Mouse (Mus musculus): Measurements from ENCODE around the gene Armc9. TPM values are rescaled to one million over a fixed set of nuclear protein-coding genes. Genes with fewer than 3 reads are reported as not detected.
A peak's percentile ranks its signal among the peaks of the same experiment; 100 is the strongest.

Gene Armc9
- 18.3 and 20.5 TPM in 2 replicates for polyA plus RNA-seq (2015; fragmentation: Nextera tagmentation; extraction: Ambion mirVana)

- Histone ChIP-seq H3K36me3 (no peaks in the 10 kb centered on the region), H3K4me1 (peaks cover 6% of the 10 kb centered on the region), H3K4me2 (peak within 1 kb of the TSS; percentile 83), H3K9me3 (no peaks in the 10 kb centered on the region), H3K9ac (peak within 1 kb of the TSS; percentile 49), H3K27me3 (replicated peaks) (no peaks in the 10 kb centered on the region), H3K4me3 (replicated peaks) (peak within 1 kb of the TSS; percentile 79), H3K27ac (peak within 1 kb of the TSS; percentile 73)
- peak; percentile 100 for ATAC-seq (ENCODE audit: insufficient read depth, low FRiP score, low read depth)
- 3% methylated on average over 40 of the region's 40 CpGs for WGBS
Observed at GRCm38 (mm10) chr1:86154133-86154823, at the start of gene Armc9. TSS of gene Armc9 (plus strand) at chr1:86154780.

- Histone ChIP-seq H3K36me3 (0 out of 2 replicates have a peak, but pooled peaks cover 3% of the 10 kb centered on the region), H3K27ac (no peak overlapping the region), H3K9ac (no peak overlapping the region), H3K4me1 (no peaks in the 10 kb centered on the region), H3K27me3 (replicated peaks) (no peaks in the 10 kb centered on the region), H3K4me2 (no peak overlapping the region), H3K4me3 (replicated peaks) (no peak overlapping the region), H3K9me3 (no peaks in the 10 kb centered on the region)
- WGBS = 88% methylated on average over 1 of the region's 1 CpGs
- no peak for ATAC-seq (ENCODE audit: insufficient read depth, low FRiP score, low read depth)
Observed at GRCm38 (mm10) chr1:86105054-86105453, 49.5 kb upstream of the Armc9 start.

DNA sequence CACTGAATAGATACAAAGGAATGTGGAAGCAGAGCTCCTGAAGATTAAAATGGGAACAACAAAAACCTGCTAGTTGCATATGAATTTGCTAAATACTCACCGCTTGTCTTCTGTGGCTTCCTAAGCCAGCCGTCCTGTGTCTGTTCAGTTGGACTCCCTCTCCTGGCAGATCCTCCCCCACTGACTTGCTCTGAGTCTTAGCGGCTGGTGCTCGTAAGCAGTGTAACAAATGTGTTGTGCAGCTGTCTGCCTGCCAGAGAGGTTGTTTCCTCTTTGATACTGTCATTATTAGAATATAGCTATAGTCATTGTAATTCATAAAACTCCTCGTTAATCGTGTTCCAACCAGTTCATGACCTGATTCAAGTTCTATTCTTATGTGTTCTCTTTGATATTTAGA is 42.8 kb upstream of the Armc9 start, which contains the start of gene Htr2b:
Htr2b (minus strand) TSS at position 192 of the 400 bp plus-strand sequence.
- 35% methylated on average over 6 of the region's 6 CpGs for WGBS
- Histone ChIP-seq H3K36me3 (0 out of 2 replicates have a peak, but pooled peaks cover 3% of the 10 kb centered on the region), H3K27ac (no peak within 1 kb of the TSS), H3K9me3 (no peaks in the 10 kb centered on the region), H3K4me2 (no peak within 1 kb of the TSS), H3K4me1 (0 out of 2 replicates have a peak, but pooled peaks cover 6% of the 10 kb centered on the region), H3K9ac (no peak within 1 kb of the TSS), H3K4me3 (replicated peaks) (no peak within 1 kb of the TSS), H3K27me3 (replicated peaks) (no peaks in the 10 kb centered on the region)
- peak; percentile 31; the same call in 1 of the 2 replicates for ATAC-seq (ENCODE audit: insufficient read depth, low FRiP score, low read depth)

DNA sequence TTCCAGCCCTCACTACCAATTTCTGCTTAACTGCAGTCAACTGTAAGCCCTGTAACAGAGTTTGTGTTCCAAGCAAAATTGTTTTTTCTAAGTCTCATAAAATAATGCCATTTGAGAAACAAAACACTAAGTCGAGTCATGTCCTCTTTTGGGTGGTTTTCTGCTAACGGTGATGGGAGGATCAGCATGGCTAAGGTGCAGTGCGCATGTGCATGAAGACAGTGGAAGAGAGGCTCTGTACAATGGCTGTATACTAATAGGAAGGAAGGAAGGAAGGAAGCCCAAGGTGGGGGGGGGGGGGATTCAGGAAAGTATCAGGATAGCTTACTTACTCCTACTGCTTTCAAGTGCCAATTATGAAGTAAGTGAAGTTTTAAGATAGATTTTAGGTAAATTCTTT is 40.4 kb upstream of the Armc9 start:
- Histone ChIP-seq H3K9me3 (no peaks in the 10 kb centered on the region), H3K4me2 (no peak overlapping the region), H3K9ac (no peak overlapping the region), H3K36me3 (peaks cover 7% of the 10 kb centered on the region), H3K27me3 (replicated peaks) (no peaks in the 10 kb centered on the region), H3K27ac (no peak overlapping the region), H3K4me1 (0 out of 2 replicates have a peak, but pooled peaks cover 6% of the 10 kb centered on the region), H3K4me3 (replicated peaks) (no peak overlapping the region)
- ATAC-seq (ENCODE audit: insufficient read depth, low FRiP score, low read depth) = no peak
- WGBS = 82% methylated on average over 3 of the region's 3 CpGs

- no peak overlapping the region for H3K4me2 ChIP-seq
- H3K4me1 ChIP-seq = no peaks in the 10 kb centered on the region
- WGBS = 86% methylated on average over 4 of the region's 4 CpGs
- H3K27ac ChIP-seq = no peak overlapping the region
- no peak overlapping the region for H3K4me3 ChIP-seq (replicated peaks)
- no peak for ATAC-seq (ENCODE audit: insufficient read depth, low FRiP score, low read depth)
- H3K36me3 ChIP-seq = peaks cover 11% of the 10 kb centered on the region
- H3K9me3 ChIP-seq = no peaks in the 10 kb centered on the region
- no peaks in the 10 kb centered on the region for H3K27me3 ChIP-seq (replicated peaks)
- H3K9ac ChIP-seq = no peak overlapping the region
Observed at GRCm38 (mm10) chr1:86119549-86119948, 35.0 kb upstream of the Armc9 start.

- no peak overlapping the region for H3K4me3 ChIP-seq (replicated peaks)
- H3K27ac ChIP-seq = no peak overlapping the region
- WGBS = 91% methylated on average over 2 of the region's 2 CpGs
- H3K36me3 ChIP-seq = peaks cover 8% of the 10 kb centered on the region; the same call in 1 of the 2 replicates
- H3K9me3 ChIP-seq = no peaks in the 10 kb centered on the region
- H3K9ac ChIP-seq = no peak overlapping the region
- H3K4me2 ChIP-seq = no peak overlapping the region
- no peaks in the 10 kb centered on the region for H3K4me1 ChIP-seq
- ATAC-seq (ENCODE audit: insufficient read depth, low FRiP score, low read depth) = no peak
- no peaks in the 10 kb centered on the region for H3K27me3 ChIP-seq (replicated peaks)
Observed at GRCm38 (mm10) chr1:86126036-86126435, 28.5 kb upstream of the Armc9 start.

DNA sequence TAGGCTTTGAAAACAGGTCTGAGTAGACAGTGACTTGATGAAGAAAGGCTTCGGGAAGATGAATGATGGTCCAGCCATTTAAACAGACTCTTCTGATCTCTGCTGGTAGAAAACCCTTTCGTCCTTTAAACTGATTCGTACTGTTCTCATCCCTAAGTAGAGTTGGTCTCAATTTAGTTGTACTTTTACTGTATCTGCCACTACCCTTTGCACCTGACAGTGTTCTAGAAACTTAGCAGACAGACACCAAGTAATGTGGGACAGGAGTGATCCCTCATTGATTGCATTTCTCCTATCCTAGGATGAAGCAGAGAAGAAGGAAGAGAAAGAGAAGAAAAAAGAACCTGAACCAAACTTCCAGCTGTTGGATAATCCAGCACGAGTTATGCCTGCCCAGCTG is 21.2 kb upstream of the Armc9 start, which contains the start of gene Gm21972:
Gm21972 (plus strand) TSS at position 301 of the 400 bp plus-strand sequence.
- Histone ChIP-seq H3K27me3 (replicated peaks) (no peaks in the 10 kb centered on the region), H3K4me1 (no peaks in the 10 kb centered on the region), H3K27ac (no peak within 1 kb of the TSS), H3K9me3 (no peaks in the 10 kb centered on the region), H3K36me3 (peaks cover 18% of the 10 kb centered on the region), H3K4me3 (replicated peaks) (no peak within 1 kb of the TSS), H3K9ac (no peak within 1 kb of the TSS), H3K4me2 (no peak within 1 kb of the TSS)
- 96% methylated on average over 4 of the region's 4 CpGs for WGBS
- ATAC-seq (ENCODE audit: insufficient read depth, low FRiP score, low read depth) = no peak

GRCm38 (mm10) chr1:86135315-86135714 is 19.3 kb upstream of the Armc9 start:
- Histone ChIP-seq H3K9me3 (no peaks in the 10 kb centered on the region), H3K4me3 (replicated peaks) (no peak overlapping the region), H3K27me3 (replicated peaks) (no peaks in the 10 kb centered on the region), H3K4me2 (no peak overlapping the region), H3K36me3 (peaks cover 18% of the 10 kb centered on the region), H3K9ac (no peak overlapping the region), H3K4me1 (no peaks in the 10 kb centered on the region), H3K27ac (no peak overlapping the region)
- 90% methylated on average over 6 of the region's 6 CpGs for WGBS
- no peak for ATAC-seq (ENCODE audit: insufficient read depth, low FRiP score, low read depth)

GRCm38 (mm10) chr1:86141081-86141480 is 13.5 kb upstream of the Armc9 start:
- Histone ChIP-seq H3K4me1 (no peaks in the 10 kb centered on the region), H3K27ac (no peak overlapping the region), H3K4me3 (replicated peaks) (no peak overlapping the region), H3K4me2 (no peak overlapping the region), H3K27me3 (replicated peaks) (no peaks in the 10 kb centered on the region), H3K9ac (no peak overlapping the region), H3K9me3 (no peaks in the 10 kb centered on the region), H3K36me3 (peaks cover 14% of the 10 kb centered on the region; the same call in 1 of the 2 replicates)
- no peak for ATAC-seq (ENCODE audit: insufficient read depth, low FRiP score, low read depth)
- 83% methylated on average over 3 of the region's 3 CpGs for WGBS

- H3K27ac ChIP-seq = no peak overlapping the region
- H3K36me3 ChIP-seq = no peaks in the 10 kb centered on the region
- no peak overlapping the region for H3K4me2 ChIP-seq
- H3K27me3 ChIP-seq (replicated peaks) = no peaks in the 10 kb centered on the region
- H3K9ac ChIP-seq = no peak overlapping the region
- 83% methylated on average over 4 of the region's 4 CpGs for WGBS
- no peak for ATAC-seq (ENCODE audit: insufficient read depth, low FRiP score, low read depth)
- H3K4me1 ChIP-seq = no peaks in the 10 kb centered on the region
- no peak overlapping the region for H3K4me3 ChIP-seq (replicated peaks)
- no peaks in the 10 kb centered on the region for H3K9me3 ChIP-seq
Observed at GRCm38 (mm10) chr1:86143165-86143564, 11.4 kb upstream of the Armc9 start.

- Histone ChIP-seq H3K4me1 (no peaks in the 10 kb centered on the region), H3K4me2 (no peak overlapping the region), H3K9me3 (no peaks in the 10 kb centered on the region), H3K36me3 (no peaks in the 10 kb centered on the region), H3K27me3 (replicated peaks) (no peaks in the 10 kb centered on the region), H3K4me3 (replicated peaks) (no peak overlapping the region), H3K9ac (no peak overlapping the region), H3K27ac (no peak overlapping the region)
- no peak for ATAC-seq (ENCODE audit: insufficient read depth, low FRiP score, low read depth)
- WGBS = 80% methylated on average over 21 of the region's 21 CpGs
Observed at GRCm38 (mm10) chr1:86144001-86144944, 10.3 kb upstream of the Armc9 start.

DNA sequence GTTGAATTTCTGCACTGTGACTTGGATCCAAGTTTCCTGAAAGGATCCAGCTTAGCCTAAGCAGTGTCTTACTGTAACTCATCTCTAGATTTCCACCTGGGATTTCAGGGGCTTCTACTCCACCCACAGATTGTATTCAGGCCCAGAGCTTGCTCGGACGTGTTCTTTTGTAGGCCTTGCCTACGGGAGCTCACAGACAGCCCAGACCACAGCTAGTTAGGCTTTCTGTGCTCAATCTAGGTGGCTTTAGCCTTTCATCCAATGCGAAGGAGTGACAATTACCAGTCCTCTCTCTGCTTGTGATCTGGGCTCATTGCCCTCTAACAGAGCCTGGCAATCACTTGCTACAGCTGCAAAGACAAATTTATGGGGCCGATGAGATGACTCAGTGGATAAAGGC is 8.3 kb upstream of the Armc9 start:
- Histone ChIP-seq H3K9ac (no peak overlapping the region), H3K4me1 (no peaks in the 10 kb centered on the region), H3K27me3 (replicated peaks) (no peaks in the 10 kb centered on the region), H3K27ac (no peak overlapping the region), H3K4me2 (no peak overlapping the region), H3K36me3 (no peaks in the 10 kb centered on the region), H3K4me3 (replicated peaks) (no peak overlapping the region), H3K9me3 (no peaks in the 10 kb centered on the region)
- WGBS = 70% methylated on average over 5 of the region's 5 CpGs
- ATAC-seq (ENCODE audit: insufficient read depth, low FRiP score, low read depth) = no peak
